Mouse (Mus musculus) embryonic fibroblast, embryonic 13.5 days (primary cell): ENCODE measurements around the gene Phlda2.

Experiments
- CTCF ChIP-seq: IDR thresholded peaks from 2 replicates; pipeline ENCODE4 v1.5.1; 2011; ENCODE audit warnings: mild to moderate bottlenecking, control low read depth, low read length, moderate library complexity, borderline replicate concordance; ENCODE audit not compliant: insufficient read depth
- POLR2A ChIP-seq: IDR thresholded peaks from 2 replicates; pipeline ENCODE4 v1.6.1; 2011; ENCODE audit warnings: low read depth, mild to moderate bottlenecking, control low read depth, low read length, moderate library complexity

DNA sequence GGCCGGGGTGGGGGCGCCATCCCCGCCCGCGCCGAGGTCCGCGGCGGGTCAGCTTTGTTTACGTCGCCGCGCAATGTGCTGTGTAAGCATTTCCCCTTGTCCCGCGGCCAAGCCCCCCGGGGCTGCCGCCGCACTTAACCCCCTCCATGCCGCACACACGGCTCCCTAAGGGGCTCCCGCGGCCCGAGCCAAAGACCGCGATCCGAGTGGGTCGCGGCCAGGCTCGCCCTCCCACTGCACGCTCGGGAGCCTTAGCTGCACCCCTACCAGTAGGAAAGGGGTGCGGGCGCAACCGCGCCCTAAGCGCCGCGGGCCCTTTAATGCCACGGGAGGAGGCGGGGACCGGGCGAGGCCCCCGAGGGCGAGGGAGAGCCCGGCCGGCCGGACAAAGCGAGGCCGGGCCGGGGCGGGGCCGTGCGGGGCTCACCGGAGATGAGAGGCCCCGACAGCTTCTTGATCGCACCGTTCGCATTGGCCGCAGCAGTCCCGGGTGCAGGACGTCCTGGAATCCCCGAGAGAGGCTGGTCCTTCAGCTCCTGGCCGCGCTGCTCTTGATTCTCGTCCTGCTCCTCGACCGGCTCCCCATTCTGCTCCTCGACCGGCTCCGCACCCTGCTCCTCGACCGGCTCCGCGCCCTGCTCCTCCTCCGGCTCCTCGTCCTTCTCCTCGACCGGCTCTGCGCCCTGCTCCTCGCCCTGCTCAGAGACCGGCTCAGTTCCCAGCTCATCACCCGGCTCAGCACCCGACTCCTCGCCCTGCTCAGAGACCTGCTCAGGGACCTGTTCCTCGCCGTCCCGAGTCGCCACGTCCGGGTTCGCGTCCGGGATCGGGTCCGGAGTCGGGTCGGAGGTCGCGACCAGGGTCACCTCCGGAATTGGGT, 43.4 kb downstream of the Phlda2 start:
- no peak for TF ChIP-seq CTCF
- no peak for TF ChIP-seq POLR2A
